In genomic region chr5:147620178-147620577, GRCm38 (mm10) we compare ENCODE assay signal across 9 mouse cellular contexts.
A peak's percentile ranks its signal among the peaks of the same experiment; 100 is the strongest.
DNase-seq lines count a peak whose midpoint lies in the region; ATAC-seq lines count a peak whose summit lies in the region.
"Had no signal": no experiment of that assay in that cellular context is flagged by ENCODE, and none has a peak within 500 bp of the region (broad histone marks: within the 10 kb centered on the region; RNA-seq: fewer than 3 reads in every experiment).

No protein-coding gene starts in this region.

- no peaks in the 10 kb centered on the region for H3K27me3 ChIP-seq in midbrain, embryonic 10.5 days (ENCODE audit: low read depth, poor library complexity, severe bottlenecking)
- no peaks in the 10 kb centered on the region for H3K27me3 ChIP-seq in midbrain, embryonic 13.5 days
- no peaks in the 10 kb centered on the region for H3K27me3 ChIP-seq in embryonic facial prominence, embryonic 14.5 days (replicated peaks; ENCODE audit: control insufficient read depth, insufficient read depth, low read length)
- no peaks in the 10 kb centered on the region for H3K27me3 ChIP-seq in limb, embryonic 15.5 days

- no peaks in the 10 kb centered on the region for H3K9me3 ChIP-seq in midbrain, embryonic 10.5 days (replicated peaks)
- no peaks in the 10 kb centered on the region for H3K9me3 ChIP-seq in midbrain, embryonic 13.5 days
- no peaks in the 10 kb centered on the region for H3K9me3 ChIP-seq in embryonic facial prominence, embryonic 14.5 days (ENCODE audit: control insufficient read depth, low read length)
- no peaks in the 10 kb centered on the region for H3K9me3 ChIP-seq in limb, embryonic 15.5 days

- H3K27ac ChIP-seq in midbrain, embryonic 10.5 days (replicated peaks): peak overlapping the region; percentile 17; the same call in 1 of the 2 replicates
- H3K27ac ChIP-seq in midbrain, embryonic 13.5 days: no peak overlapping the region
- H3K27ac ChIP-seq in embryonic facial prominence, embryonic 14.5 days (replicated peaks; ENCODE audit: low read depth, low read length): no peak overlapping the region
- H3K27ac ChIP-seq in limb, embryonic 15.5 days: no peak overlapping the region

- peaks cover 3% of the 10 kb centered on the region; the same call in 1 of the 2 replicates for H3K4me1 ChIP-seq in midbrain, embryonic 10.5 days
- H3K4me1 ChIP-seq in midbrain, embryonic 13.5 days (replicated peaks): 0 out of 2 replicates have a peak, but pooled peaks cover 3% of the 10 kb centered on the region
- peaks cover 6% of the 10 kb centered on the region; the same call in 1 of the 2 replicates for H3K4me1 ChIP-seq in embryonic facial prominence, embryonic 14.5 days (ENCODE audit: control insufficient read depth, insufficient read depth, low read length)
- H3K4me1 ChIP-seq in limb, embryonic 15.5 days: peaks cover 6% of the 10 kb centered on the region; the same call in 1 of the 2 replicates

- H3K36me3 ChIP-seq in midbrain, embryonic 10.5 days: no peaks in the 10 kb centered on the region
- no peaks in the 10 kb centered on the region for H3K36me3 ChIP-seq in midbrain, embryonic 13.5 days
- H3K36me3 ChIP-seq in embryonic facial prominence, embryonic 14.5 days (ENCODE audit: control insufficient read depth, insufficient read depth, low read length): no peaks in the 10 kb centered on the region
- no peaks in the 10 kb centered on the region for H3K36me3 ChIP-seq in limb, embryonic 15.5 days

- no peak overlapping the region for H3K4me2 ChIP-seq in midbrain, embryonic 13.5 days (replicated peaks)
- H3K4me2 ChIP-seq in embryonic facial prominence, embryonic 14.5 days (ENCODE audit: low read depth, low read length): no peak overlapping the region; the same call in 1 of the 2 replicates
- H3K4me2 ChIP-seq in limb, embryonic 15.5 days: no peak overlapping the region

- DNase-seq in midbrain, embryonic 10.5 days (ENCODE audit: low spot score): peak; percentile 33
- DNase-seq in embryonic facial prominence, embryonic 14.5 days (ENCODE audit: low spot score): peak; percentile 67
- DNase-seq in thymus, adult 18-20 months: no peak
- DNase-seq in cerebellum, adult 11-12 months: no peak
- no peak for DNase-seq in thymus, postnatal 0 days (ENCODE audit: low spot score)
- DNase-seq: cerebellum, adult 8-10 months; layer of hippocampus, postnatal 36 days had no signal

- ATAC-seq in midbrain, embryonic 13.5 days: no peak
- no peak; the same call in 1 of the 2 replicates for ATAC-seq in embryonic facial prominence, embryonic 14.5 days (ENCODE audit: low read depth)
- ATAC-seq in limb, embryonic 15.5 days (ENCODE audit: insufficient number of reproducible peaks, low FRiP score, low TSS enrichment, low read depth): 0 out of 2 replicates have a peak, but pooled peaks have one; percentile 40

- H3K4me3 ChIP-seq in midbrain, embryonic 10.5 days: no peak overlapping the region
- no peak overlapping the region for H3K4me3 ChIP-seq in midbrain, embryonic 13.5 days (replicated peaks)
- no peak overlapping the region for H3K4me3 ChIP-seq in embryonic facial prominence, embryonic 14.5 days (ENCODE audit: low read depth, low read length)
- no peak overlapping the region for H3K4me3 ChIP-seq in limb, embryonic 15.5 days

- H3K9ac ChIP-seq in midbrain, embryonic 13.5 days (replicated peaks): no peak overlapping the region
- no peak overlapping the region for H3K9ac ChIP-seq in embryonic facial prominence, embryonic 14.5 days (ENCODE audit: low read depth, low read length)
- no peak overlapping the region for H3K9ac ChIP-seq in limb, embryonic 15.5 days

- WGBS in midbrain, embryonic 10.5 days: 23% methylated on average over 2 of the region's 2 CpGs
- WGBS in midbrain, embryonic 13.5 days: 11% methylated on average over 2 of the region's 2 CpGs
- 3% methylated on average over 2 of the region's 2 CpGs for WGBS in embryonic facial prominence, embryonic 14.5 days
- 3% methylated on average over 2 of the region's 2 CpGs for WGBS in limb, embryonic 15.5 days

Comparison
In these comparisons a context has a peak if more than half of its experiments do, and no peak if none do; other contexts are left out.
1. DNase-seq: peak in midbrain, embryonic 10.5 days (single experiment) and embryonic facial prominence, embryonic 14.5 days (single experiment); none in thymus, adult 18-20 months (0 of 2), cerebellum, adult 11-12 months (single experiment) and thymus, postnatal 0 days (single experiment).